Comparison of ENCODE assay signal across 8 mouse cellular contexts in the genomic region with DNA sequence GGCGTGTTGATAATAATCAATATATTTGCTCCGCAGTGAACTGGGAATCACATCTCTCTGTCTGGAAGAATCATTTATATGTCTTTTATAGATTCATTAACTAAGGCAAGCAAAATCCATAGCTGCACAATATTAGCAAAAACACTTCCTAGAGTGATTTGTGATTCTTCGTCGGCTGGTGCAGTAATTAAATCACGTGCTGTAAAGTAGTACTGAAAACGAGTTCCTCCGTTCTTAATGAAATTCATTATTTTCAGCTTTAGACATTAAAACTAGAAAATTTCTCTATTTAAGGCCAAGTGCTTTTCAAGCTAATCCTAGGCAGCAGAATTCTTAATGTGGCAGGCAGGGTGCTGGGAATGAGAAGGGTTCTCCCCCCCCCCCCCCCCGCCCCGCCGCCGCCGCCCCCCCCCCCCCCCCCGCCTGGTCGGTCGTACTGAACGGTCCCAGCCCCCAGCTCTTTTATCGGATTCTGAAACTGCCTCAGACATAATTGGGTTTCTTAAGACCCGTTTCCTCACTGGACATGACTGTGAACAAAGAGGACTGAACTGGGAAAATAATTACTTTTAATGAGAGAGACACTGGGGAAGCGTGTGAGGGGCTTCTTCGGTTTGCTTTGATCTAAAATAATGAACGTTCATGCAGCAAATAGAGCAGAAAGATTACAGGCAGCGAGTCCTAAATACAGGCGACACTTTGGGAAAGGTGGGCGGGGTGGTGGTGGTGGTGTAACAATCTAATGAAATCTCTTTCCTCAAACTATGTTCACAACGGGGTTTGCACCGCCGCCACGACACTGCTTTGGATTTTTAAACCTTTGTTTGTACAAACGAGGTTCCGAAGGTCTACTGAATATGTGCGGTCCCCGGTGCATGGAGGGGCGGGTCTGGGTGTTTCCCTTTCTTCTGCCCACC.
DNase-seq lines count a peak whose midpoint lies in the region; ATAC-seq and TF ChIP-seq lines count a peak whose summit lies in the region.

No protein-coding gene starts in this region.

- no peak for TF ChIP-seq EP300 in lung, postnatal 0 days (IDR thresholded peaks at IDR 0.05)

- peak overlapping the region; percentile 57 for H3K4me2 ChIP-seq in lung, postnatal 0 days (replicated peaks; ENCODE audit: low read depth, low read length)
- H3K4me2 ChIP-seq in stomach, embryonic 16.5 days (ENCODE audit: low read depth, low read length): peak overlapping the region; percentile 80

- H3K9me3 ChIP-seq in hindbrain, embryonic 10.5 days: no peaks in the 10 kb centered on the region
- no peaks in the 10 kb centered on the region for H3K9me3 ChIP-seq in lung, postnatal 0 days (ENCODE audit: low read length)
- no peaks in the 10 kb centered on the region for H3K9me3 ChIP-seq in stomach, embryonic 16.5 days (replicated peaks; ENCODE audit: control insufficient read depth, low read length)

- H3K4me3 ChIP-seq in hindbrain, embryonic 10.5 days: peak overlapping the region; percentile 48
- peak overlapping the region; percentile 28 for H3K4me3 ChIP-seq in lung, postnatal 0 days (ENCODE audit: low read depth, low read length)
- H3K4me3 ChIP-seq in stomach, embryonic 16.5 days (replicated peaks; ENCODE audit: low read length): peak overlapping the region; percentile 45

- WGBS in hindbrain, embryonic 10.5 days: 21% methylated on average over 28 of the region's 33 CpGs
- 20% methylated on average over 24 of the region's 33 CpGs for WGBS in lung, postnatal 0 days
- 16% methylated on average over 25 of the region's 33 CpGs for WGBS in stomach, embryonic 16.5 days

- peak overlapping the region; percentile 81 for H3K27ac ChIP-seq in hindbrain, embryonic 10.5 days
- H3K27ac ChIP-seq in lung, postnatal 0 days (ENCODE audit: low read length): no peak overlapping the region
- H3K27ac ChIP-seq in stomach, embryonic 16.5 days (ENCODE audit: low read length): no peak overlapping the region

- no peak overlapping the region for H3K9ac ChIP-seq in lung, postnatal 0 days (replicated peaks; ENCODE audit: low read depth)
- peak overlapping the region; percentile 11 for H3K9ac ChIP-seq in stomach, embryonic 16.5 days (ENCODE audit: low read length)

- no peak for ATAC-seq in lung, postnatal 0 days
- no peak for ATAC-seq in stomach, embryonic 16.5 days (ENCODE audit: insufficient read depth, low FRiP score)

- peaks cover 3% of the 10 kb centered on the region; the same call in 1 of the 2 replicates for H3K4me1 ChIP-seq in hindbrain, embryonic 10.5 days (replicated peaks)
- H3K4me1 ChIP-seq in lung, postnatal 0 days (ENCODE audit: insufficient read depth, low read depth, low read length): no peaks in the 10 kb centered on the region
- peaks cover 7% of the 10 kb centered on the region; the same call in 1 of the 2 replicates for H3K4me1 ChIP-seq in stomach, embryonic 16.5 days (ENCODE audit: control insufficient read depth, insufficient read depth, low read length)

- H3K27me3 ChIP-seq in hindbrain, embryonic 10.5 days (ENCODE audit: insufficient read depth, poor library complexity, severe bottlenecking): no peaks in the 10 kb centered on the region
- no peaks in the 10 kb centered on the region for H3K27me3 ChIP-seq in lung, postnatal 0 days (replicated peaks; ENCODE audit: insufficient read depth, low read length)
- no peaks in the 10 kb centered on the region for H3K27me3 ChIP-seq in stomach, embryonic 16.5 days (ENCODE audit: control insufficient read depth, insufficient read depth, low read length)

- no peaks in the 10 kb centered on the region for H3K36me3 ChIP-seq in hindbrain, embryonic 10.5 days
- no peaks in the 10 kb centered on the region for H3K36me3 ChIP-seq in lung, postnatal 0 days (ENCODE audit: insufficient read depth, low read length)
- no peaks in the 10 kb centered on the region for H3K36me3 ChIP-seq in stomach, embryonic 16.5 days (ENCODE audit: control insufficient read depth, insufficient read depth, low read length)

- TF ChIP-seq CTCF in lung, postnatal 0 days (IDR thresholded peaks at IDR 0.05): no peak

- peak; percentile 26 to 37 for DNase-seq in kidney, postnatal 4 days
- DNase-seq in kidney, postnatal 14 days: no peak
- DNase-seq in embryo, embryonic 11 days: peak; percentile 57
- DNase-seq in hindbrain, embryonic 10.5 days (ENCODE audit: low spot score): peak; percentile 46
- peak; percentile 21 for DNase-seq in lung, postnatal 0 days (ENCODE audit: low spot score)
- DNase-seq in frontal cortex, postnatal 25 days (ENCODE audit: low spot score in 2 of 2): no peak
- DNase-seq in gastrocnemius, adult 18-20 months (ENCODE audit: low spot score): no peak

Comparison
In these comparisons a context has a peak if more than half of its experiments do, and no peak if none do; other contexts are left out.
1. DNase-seq: peak in kidney, postnatal 4 days (2 of 2), embryo, embryonic 11 days (single experiment), hindbrain, embryonic 10.5 days (single experiment) and lung, postnatal 0 days (single experiment); none in kidney, postnatal 14 days (single experiment), frontal cortex, postnatal 25 days (0 of 2) and gastrocnemius, adult 18-20 months (single experiment).
2. Peak in every context shown above with its lines, with median percentiles within 50 percentile points of each other: H3K4me3 ChIP-seq.